Mouse (Mus musculus) c-Kit-positive CD71-negative TER-119-negative erythroid progenitor cells, embryonic 14.5 days (primary cell): ENCODE measurements around the gene Gtf2h1.
"Not testable (repeated sequence)": the region's sequence is repeated elsewhere in the genome, so short reads cannot be mapped to it uniquely, and the experiment has no call there.

Source experiments
- DNase-seq: peaks from one replicate; pipeline ENCODE4 v3.0.0-alpha.2; 2013; ENCODE audit warnings: low read depth

The Gtf2h1 gene

GRCm38 (mm10) chr7:46830799-46831590 lies 35.1 kb downstream of the Gtf2h1 start:
- DNase-seq: no peak

DNA sequence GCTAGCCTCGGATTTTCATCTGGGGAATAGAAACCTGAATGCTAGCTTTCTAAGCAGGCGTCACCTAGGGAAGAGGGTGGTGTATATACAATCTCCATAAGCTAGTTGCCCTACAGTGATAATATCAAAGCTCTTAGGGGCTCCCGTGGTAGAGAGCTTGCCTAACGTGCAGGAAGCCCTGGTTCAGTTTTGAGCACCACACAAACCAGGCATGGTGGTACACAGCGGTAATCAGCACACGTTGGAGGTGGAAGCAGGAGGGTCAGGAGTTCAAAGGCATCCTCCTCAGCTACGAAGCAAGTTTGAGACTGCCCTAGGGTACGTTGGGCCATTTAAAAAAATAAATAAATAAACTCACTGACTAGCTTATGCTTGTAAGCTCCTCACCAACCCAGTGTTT lies 35.8 kb downstream of the Gtf2h1 start:
- no peak for DNase-seq

- DNase-seq: not testable (repeated sequence)
Observed at GRCm38 (mm10) chr7:46832112-46832810, 36.4 kb downstream of the Gtf2h1 start.

DNA sequence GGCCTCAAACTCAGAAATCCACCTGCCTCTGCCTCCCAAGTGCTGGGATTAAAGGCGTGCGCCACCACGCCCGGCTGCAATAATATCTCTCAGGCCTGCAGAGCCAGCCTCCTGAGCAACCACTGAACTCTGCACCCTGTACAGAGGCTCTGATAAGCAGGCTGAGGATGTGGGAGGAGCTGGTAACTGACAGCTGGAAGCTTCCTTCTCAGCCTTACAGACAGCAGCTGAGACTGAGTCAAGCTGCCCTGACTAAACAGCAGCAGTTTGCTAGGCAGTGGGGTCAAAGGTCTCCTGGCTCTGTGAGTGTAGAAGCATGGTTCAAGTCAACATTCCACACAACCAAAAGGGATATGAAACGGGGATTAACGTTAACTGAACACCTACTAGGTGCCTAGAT lies 37.4 kb downstream of the Gtf2h1 start:
- peak; percentile 63 for DNase-seq

DNA sequence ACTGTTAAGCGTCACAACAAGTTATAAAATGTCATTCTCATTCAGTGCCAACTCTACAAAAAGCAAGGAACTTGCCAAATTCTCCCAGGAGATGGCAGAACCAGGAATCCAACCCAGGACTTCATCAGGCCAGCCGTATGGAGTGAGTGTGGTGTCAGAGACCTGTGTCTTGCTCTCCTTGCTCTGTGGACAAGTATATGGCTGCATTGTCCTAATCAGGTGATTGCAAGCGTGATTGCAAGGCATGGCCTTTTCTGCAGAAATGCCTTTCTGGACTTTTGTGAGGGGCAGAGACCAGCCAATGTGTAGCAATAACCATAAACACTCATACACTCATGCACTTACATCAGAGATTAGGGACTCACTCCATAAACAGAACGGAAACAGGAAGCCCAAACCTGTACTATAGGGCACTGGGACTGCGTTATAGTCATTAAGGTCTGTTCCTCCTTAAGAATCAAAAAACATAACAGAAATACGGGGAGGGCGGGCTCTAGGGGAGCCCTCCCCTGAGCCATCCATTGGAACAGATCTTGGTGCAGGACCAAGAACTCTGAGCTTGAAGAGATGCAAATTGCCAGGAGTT lies 37.9 kb downstream of the Gtf2h1 start:
- DNase-seq: no peak

GRCm38 (mm10) chr7:46834994-46835610 lies 39.2 kb downstream of the Gtf2h1 start:
- no peak for DNase-seq

GRCm38 (mm10) chr7:46836357-46836756 lies 40.5 kb downstream of the Gtf2h1 start:
- no peak for DNase-seq

- DNase-seq: no peak
Observed at GRCm38 (mm10) chr7:46837073-46837472, 41.2 kb downstream of the Gtf2h1 start.

DNA sequence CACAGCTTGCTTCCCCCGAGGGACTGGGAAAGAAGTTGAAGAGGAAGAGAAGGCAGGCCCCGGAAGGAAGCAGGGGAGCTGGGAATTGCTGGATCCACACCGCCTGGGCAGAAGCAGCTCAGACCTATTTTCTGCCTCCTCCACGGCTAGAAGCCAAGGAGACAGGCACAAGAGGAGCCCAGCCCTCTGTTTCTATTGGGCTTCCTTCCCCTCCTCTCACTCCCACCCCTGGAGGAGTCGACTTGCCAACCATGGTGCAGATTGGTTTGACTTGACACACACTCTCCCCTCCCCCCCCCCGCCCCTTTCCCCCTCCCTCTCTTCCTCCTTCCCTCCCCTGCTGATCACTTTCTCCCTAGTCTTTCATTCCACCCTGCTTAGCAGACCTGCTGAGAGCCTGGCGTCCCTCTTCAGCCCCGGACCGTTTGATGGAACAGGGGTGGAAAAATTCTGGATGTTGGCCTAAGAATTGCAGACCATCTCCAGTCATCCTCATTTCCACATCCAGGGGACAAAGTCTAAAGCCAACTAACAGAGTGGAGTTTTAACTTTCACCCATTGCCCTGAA lies 42.3 kb downstream of the Gtf2h1 start:
- no peak for DNase-seq

GRCm38 (mm10) chr7:46838891-46839302 lies 43.0 kb downstream of the Gtf2h1 start:
- DNase-seq: no peak

- no peak for DNase-seq
Observed at GRCm38 (mm10) chr7:46839446-46839845, 43.5 kb downstream of the Gtf2h1 start.

DNA sequence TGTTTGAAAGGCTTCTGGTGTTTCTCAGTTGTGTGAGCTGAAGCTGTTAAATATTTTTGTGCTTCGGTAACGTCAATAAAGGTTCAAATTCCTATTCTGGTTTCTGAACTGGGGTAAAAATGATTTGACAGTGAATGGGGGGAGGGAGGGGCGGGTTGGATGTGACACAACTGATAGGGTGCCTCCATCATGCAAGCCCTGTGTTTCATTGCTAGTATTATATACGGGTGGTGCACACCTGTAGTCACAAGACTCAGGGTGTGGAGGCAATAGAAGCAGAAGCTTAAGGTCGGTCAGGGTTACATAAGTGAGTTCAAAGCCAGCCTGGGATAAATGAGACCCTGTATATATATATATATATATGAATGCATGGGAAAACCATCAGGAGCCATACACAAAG lies 44.0 kb downstream of the Gtf2h1 start:
- no peak for DNase-seq

DNA sequence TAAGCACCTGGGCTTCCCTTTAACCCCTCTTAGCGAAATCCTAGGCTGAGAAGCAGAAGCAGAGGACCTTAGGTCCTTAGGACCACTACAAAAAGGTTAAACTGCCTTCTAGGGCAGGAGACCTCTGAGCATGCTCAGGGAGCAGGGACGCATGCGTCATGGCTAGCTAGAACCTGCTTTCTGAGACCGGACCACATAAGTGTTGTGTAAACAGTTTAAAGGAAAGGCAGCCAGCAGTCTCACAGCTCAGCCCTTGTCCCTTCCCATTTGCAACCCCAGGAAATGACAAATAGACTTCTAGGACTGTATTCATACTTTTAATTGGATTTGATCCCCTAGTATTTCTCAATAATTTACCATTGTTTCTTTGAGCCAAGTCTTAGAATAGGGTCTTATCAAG lies 44.4 kb downstream of the Gtf2h1 start:
- DNase-seq: no peak

DNA sequence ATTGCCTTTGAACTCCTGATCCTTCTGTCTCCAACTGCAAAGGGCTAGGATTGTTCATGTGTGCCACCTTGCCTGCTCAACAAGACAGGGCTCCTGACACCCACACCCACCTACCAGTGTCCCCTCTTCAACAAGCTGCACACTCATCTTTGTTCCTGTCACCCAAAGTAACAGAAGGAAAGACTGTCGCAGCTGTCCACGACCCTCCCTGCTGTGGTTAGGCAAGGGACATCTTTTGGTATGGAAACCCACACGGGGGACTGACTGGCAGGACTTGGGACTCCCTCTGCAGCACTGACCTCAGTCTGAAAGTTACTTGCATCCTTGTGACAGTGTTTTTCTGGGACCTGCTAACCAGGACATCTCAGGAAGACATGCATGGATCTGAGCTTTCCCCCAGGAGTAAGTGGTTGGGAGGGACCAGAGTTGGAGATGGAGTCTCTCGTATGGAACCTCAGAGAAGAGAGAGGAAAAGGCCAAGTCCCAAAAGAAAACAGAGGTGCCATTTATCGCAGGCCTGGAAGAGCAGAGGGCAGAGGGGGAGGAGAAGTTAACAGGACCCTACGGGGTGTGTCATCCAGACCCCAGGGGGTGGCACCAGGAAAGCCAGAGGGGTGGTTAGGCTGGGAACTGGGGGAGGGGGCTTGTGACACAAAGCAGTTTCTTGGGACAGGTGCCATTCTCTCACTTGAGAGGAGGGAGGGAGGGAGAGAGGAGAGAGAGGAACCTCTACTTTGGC lies 45.1 kb downstream of the Gtf2h1 start, which contains the start of gene Ldha:
TSS of gene Ldha (plus strand) at position 689 of the 739 bp plus-strand sequence.
- no peak for DNase-seq

- DNase-seq: no peak
Observed at GRCm38 (mm10) chr7:46842278-46842677, 46.4 kb downstream of the Gtf2h1 start.

- DNase-seq: no peak
Observed at GRCm38 (mm10) chr7:46843576-46843975, 47.7 kb downstream of the Gtf2h1 start.

GRCm38 (mm10) chr7:46845211-46845977 lies 49.5 kb downstream of the Gtf2h1 start:
- DNase-seq: peak; percentile 85

DNA sequence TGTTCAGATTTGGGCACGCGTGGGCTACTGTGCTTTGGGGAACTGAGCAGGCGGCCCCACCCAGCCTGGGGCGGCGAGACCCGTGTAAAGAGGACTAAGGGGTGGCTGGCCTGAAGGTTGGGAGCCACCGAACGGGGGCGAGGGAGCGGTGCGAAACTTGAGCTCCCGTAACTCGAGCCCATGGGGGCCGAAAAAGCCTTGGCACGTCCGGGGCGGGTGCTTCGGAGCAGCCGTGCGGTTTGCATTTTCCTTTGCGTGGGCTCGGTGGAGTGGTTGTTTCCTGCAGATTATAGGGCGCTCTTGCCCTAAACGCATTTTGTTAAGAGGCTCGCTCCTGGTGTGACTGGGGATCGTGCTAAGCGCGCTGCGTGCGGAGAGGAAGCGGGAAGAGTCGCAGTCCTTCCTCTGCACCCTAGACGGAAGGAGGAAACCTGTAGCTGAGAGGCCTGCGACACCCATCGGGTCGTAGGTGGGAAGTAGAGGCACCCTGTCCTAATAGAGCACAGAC lies 50.1 kb downstream of the Gtf2h1 start:
- no peak for DNase-seq

DNA sequence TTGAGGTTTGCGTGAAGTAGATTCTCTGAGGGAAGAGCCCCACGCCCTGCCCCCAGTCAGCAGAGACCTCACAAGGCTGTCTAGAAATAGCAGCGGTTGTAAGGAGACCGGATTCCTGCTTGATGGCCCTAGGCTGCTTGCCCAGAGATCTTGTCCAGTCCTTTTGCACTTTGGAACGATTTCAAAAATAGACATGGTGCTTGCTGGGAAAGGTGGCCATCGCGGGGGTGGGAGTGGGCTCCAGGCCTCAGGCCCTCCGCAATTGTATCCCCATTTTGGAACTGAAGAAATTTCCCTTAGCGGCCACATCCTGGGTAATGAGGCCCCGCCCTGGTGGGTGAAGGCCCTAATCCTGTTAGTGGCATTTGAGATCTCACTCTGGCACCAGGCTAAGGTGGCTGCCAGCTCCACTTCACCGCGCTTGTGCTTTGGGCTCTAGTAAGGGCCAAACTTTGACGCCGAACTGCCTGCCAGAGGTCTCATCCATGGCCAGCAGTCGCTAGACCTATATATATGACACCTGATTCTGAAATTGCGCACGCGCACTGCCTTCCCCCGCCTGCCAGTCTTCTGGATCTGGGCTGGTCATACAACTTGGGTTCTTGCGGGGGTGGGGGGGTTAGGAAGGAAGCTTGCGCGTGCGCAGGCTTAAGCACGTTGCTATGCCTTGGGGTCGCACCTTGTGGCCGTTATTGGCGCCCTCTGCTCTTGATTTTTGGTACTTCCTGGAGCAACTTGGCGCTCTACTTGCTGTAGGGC lies 50.8 kb downstream of the Gtf2h1 start:
- peak; percentile 70 for DNase-seq

DNA sequence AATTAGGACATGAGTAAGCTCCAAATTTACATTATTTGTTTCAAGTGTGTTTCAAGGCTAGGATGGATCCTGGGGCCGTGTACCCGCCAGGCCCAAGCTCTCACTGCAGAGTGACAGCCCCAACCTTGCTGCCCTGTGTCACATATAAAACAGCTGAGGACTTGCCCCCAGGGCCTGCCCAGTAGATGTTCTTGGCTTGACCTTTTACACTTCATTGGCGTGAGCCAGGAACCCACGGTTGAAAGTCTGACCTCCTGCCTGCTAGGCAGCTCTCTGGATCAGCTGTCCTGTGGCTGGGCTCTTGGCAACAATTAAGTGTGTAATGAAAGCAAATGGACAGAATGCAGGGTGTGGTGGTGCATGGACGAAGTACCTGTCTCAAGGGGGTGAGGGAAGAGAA lies 53.4 kb downstream of the Gtf2h1 start:
- no peak for DNase-seq
